Mouse (Mus musculus) forebrain, postnatal 0 days (tissue): ENCODE measurements around the gene Cela1. TPM values are rescaled to one million over a fixed set of nuclear protein-coding genes. Genes with fewer than 3 reads are reported as not detected.

Experiments
- ATAC-seq: fragments of 200-750 bp; cut with Nextera tagmentation; 2 replicates; pipeline ENCODE4 v1.8.0; 2017; ENCODE audit warnings: mild to moderate bottlenecking, moderate library complexity
- DNase-seq: peaks from one replicate; pipeline ENCODE4 v3.0.0-alpha.2; 2015
- H3K27ac ChIP-seq: fragments of 300-500 bp; sonication (generic); 2 replicates; pipeline ENCODE4 v1.5.1; 2014; ENCODE audit warnings: low read depth, mild to moderate bottlenecking, antibody characterized with exemption, low read length, moderate library complexity, mixed read lengths
- H3K27me3 ChIP-seq: fragments of 300-500 bp; sonication (generic); 2 replicates; pipeline ENCODE4 v1.6.1; 2014; ENCODE audit warnings: mild to moderate bottlenecking, low read length, mixed read lengths; ENCODE audit not compliant: insufficient read depth
- H3K36me3 ChIP-seq: fragments of 300-500 bp; sonication (generic); 2 replicates; pipeline ENCODE4 v1.6.1; 2014; ENCODE audit warnings: mild to moderate bottlenecking, moderate library complexity; ENCODE audit not compliant: insufficient read depth
- H3K4me1 ChIP-seq: fragments of 300-500 bp; sonication (generic); 2 replicates; pipeline ENCODE4 v1.6.1; 2014; ENCODE audit warnings: antibody characterized with exemption; ENCODE audit not compliant: insufficient read depth
- H3K4me2 ChIP-seq: fragments of 300-500 bp; sonication (generic); 2 replicates; pipeline ENCODE4 v1.6.1; 2014; ENCODE audit warnings: low read depth, mild to moderate bottlenecking, moderate library complexity
- H3K4me3 ChIP-seq: fragments of 300-500 bp; sonication (generic); 2 replicates; pipeline ENCODE4 v1.5.1; 2014; ENCODE audit warnings: low read depth, low read length, mixed read lengths
- H3K9ac ChIP-seq: fragments of 300-500 bp; sonication (generic); 2 replicates; pipeline ENCODE4 v1.6.1; 2014; ENCODE audit warnings: mild to moderate bottlenecking
- H3K9me3 ChIP-seq: fragments of 300-500 bp; sonication (generic); 2 replicates; pipeline ENCODE4 v1.6.1; 2016; ENCODE audit warnings: low read length
- CTCF ChIP-seq: sonication (generic); IDR thresholded peaks from 2 replicates; pipeline ENCODE4 v1.5.1; 2016; ENCODE audit warnings: antibody characterized with exemption, control low read depth, low read depth
- WGBS: fragments of 180-500 bp; shearing (Covaris S2); extraction: QIAGEN DNeasy Blood & Tissue Kit; methylation state at CpG from one replicate; pipeline ENCODE4 v1.1.7; 2014; 5-methylcytosine and 5-hydroxymethylcytosine counted together
- polyA plus RNA-seq: library from polyadenylated mRNA; unstranded; fragments of >200 nt; fragmentation: Nextera tagmentation; extraction: Ambion mirVana; gene quantifications from 2 replicates; pipeline ENCODE4 v1.2.1, GENCODE M21; 2015
- total RNA-seq: library from RNA; depleted of rRNA; stranded (reverse); fragments of >200 nt; gene quantifications from 2 replicates; pipeline ENCODE4 v1.2.3, GENCODE M21; 2014

Gene Cela1
- total and polyA plus RNA-seq, 2 experiments from 2014 or later: 0.81 to 5.1 TPM

DNA sequence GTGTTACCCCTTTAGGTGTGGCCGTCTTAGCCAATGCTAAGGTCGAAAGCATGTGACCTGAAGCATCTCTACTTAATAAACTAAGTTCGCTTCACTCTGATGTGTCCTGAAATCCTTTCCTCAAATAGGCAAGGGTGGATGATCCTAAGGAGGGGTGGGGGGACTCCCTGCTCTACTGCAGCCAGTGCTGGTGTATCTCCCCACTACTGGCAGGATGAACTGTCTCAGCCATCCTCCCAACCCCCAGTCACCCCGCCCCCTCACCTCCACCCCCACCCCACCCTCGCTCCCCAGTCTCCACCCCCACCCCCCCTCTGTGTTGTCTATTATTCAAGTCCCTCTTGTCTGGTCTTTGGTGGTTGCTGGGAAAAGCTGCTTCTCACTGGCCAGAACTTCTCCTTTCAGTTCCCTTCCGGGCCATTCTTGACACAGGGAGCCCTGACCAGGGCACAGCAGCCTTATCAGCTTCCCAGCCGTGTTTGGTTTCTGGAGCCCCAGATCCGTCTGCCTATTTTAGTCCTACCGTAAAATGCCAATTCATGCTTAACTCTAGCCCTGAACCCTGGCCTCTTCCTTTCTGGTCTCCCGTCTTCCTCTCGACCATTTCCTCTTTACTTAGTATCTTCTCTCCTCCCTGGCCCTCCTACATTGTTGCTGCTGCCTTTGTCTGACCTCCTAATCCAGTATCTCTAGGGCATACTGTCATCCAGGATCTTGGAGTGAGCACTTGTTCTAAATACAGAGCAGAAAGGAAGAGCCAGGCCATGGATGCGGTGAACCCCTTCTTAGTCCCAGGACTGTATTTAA lies 13.9 kb downstream of the Cela1 start:
- no peaks in the 10 kb centered on the region for H3K36me3 ChIP-seq
- no peak overlapping the region for H3K4me3 ChIP-seq
- H3K4me1 ChIP-seq: no peaks in the 10 kb centered on the region
- no peak overlapping the region for H3K4me2 ChIP-seq
- DNase-seq (no peak), ATAC-seq (no peak)
- H3K27ac ChIP-seq: no peak overlapping the region
- TF ChIP-seq CTCF: no peak
- H3K27me3 ChIP-seq: no peaks in the 10 kb centered on the region
- H3K9me3 ChIP-seq: no peaks in the 10 kb centered on the region
- 44% methylated on average over 12 of the region's 12 CpGs for WGBS
- no peak overlapping the region for H3K9ac ChIP-seq

DNA sequence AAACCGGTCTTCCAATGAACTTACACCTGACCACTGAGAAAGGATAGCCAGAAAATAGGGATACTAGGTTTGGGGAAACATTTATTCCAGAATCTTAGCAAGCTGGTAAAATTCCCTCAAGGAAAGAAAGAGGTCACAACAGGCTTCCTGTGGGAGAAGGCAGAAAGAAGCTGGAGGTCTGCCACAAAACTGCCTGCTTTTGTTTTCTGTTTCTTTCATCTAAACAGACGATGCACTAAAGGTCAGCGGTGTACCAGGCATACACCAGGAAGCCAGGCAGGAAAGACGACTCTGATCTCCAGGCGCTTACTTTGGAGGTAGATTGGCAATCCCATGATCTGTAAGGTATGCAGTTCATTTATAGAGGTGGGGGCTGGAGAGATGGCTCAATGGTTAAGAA lies 16.9 kb downstream of the Cela1 start:
- Histone ChIP-seq H3K36me3 (no peaks in the 10 kb centered on the region), H3K27ac (no peak overlapping the region), H3K4me1 (no peaks in the 10 kb centered on the region), H3K9me3 (no peaks in the 10 kb centered on the region), H3K27me3 (no peaks in the 10 kb centered on the region), H3K4me3 (no peak overlapping the region), H3K9ac (no peak overlapping the region), H3K4me2 (no peak overlapping the region)
- WGBS: 57% methylated on average over 5 of the region's 5 CpGs
- DNase-seq (no peak), ATAC-seq (no peak)
- no peak for TF ChIP-seq CTCF

DNA sequence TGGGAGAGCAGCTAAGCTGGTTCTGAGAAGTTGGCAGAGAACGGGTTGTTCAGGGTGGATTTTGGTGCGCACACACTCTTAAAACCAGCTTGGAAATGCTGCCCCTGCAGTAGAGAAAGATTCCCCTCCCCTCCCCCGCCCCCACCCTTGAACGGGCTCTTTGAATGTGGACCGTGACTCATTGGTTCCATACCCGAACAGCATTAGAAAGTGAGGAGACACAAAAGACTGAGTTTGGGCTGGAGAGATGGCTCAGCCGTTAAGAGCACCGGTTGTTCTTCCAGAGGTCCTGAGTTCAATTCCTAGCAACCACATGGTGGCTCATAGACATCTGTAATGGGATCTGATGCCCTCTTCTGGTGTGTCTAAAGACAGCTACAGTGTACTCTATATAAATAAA lies 17.7 kb downstream of the Cela1 start:
- Histone ChIP-seq H3K4me3 (no peak overlapping the region), H3K27me3 (no peaks in the 10 kb centered on the region), H3K36me3 (no peaks in the 10 kb centered on the region), H3K4me2 (no peak overlapping the region), H3K4me1 (no peaks in the 10 kb centered on the region), H3K9me3 (no peaks in the 10 kb centered on the region), H3K27ac (no peak overlapping the region), H3K9ac (no peak overlapping the region)
- no peak for TF ChIP-seq CTCF
- ATAC-seq: no peak
- DNase-seq: no peak
- WGBS: 78% methylated on average over 8 of the region's 8 CpGs

DNA sequence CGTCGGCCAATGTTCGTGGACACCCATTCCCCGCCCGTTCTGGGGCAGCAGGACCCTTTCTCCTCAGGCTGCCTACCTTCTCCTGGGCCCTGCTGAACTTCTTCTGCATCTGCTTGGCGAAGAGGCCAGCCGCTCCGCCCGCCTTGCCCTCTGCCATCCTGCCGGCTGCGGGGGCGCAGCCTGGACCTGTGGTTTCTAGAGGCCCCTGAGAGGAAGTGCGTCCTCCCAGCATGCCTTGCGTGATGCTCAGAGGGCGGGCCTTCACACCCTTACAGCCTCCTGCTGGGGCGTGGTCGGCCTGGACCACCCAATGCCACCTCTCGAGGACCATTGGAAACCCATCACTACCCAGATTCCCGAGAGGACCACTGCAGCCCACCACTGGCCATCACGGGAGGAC lies 18.4 kb downstream of the Cela1 start, which contains the start of gene Bin2:
Bin2 (minus strand) TSS at position 217 of the 400 bp plus-strand sequence.
- no peaks in the 10 kb centered on the region for H3K36me3 ChIP-seq
- DNase-seq: no peak
- WGBS: 92% methylated on average over 20 of the region's 20 CpGs
- TF ChIP-seq CTCF: no peak
- no peaks in the 10 kb centered on the region for H3K4me1 ChIP-seq
- no peak within 1 kb of the TSS for H3K4me3 ChIP-seq
- no peak within 1 kb of the TSS for H3K9ac ChIP-seq
- no peak within 1 kb of the TSS for H3K4me2 ChIP-seq
- no peaks in the 10 kb centered on the region for H3K9me3 ChIP-seq
- H3K27me3 ChIP-seq: no peaks in the 10 kb centered on the region
- no peak for ATAC-seq
- no peak within 1 kb of the TSS for H3K27ac ChIP-seq

DNA sequence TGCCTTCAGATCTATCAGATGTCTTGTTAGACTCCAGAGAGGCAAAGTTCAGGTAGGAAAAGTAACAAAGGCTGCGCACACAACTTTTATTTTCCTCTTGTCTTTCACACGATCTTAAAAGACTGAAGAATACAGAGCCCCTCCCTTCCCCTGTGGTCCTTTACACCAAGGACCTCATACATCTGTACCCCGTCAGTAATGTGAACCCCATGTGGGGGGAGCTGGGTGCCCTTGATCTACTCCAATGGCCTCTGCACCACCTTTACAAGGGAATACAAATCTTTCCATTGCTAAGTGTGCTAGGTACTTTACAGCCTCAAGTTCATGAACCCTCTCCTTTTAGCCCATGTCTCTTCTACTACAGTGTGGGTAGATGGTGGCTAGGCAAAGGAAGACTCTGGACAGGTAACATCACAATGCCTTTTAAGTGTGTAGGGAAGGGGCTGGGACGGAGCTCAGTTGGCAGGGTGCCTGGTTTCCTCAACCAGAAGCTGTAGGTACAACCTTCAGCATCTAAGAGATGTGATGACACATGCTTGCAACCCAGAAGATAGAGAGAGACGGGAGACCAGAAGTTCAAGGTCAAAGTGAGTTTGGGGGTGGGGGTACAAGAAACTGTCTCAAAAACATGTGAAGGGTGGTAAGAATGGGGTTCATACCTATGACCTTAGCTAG lies 19.7 kb downstream of the Cela1 start:
- Histone ChIP-seq H3K9ac (no peak overlapping the region), H3K27ac (no peak overlapping the region), H3K36me3 (no peaks in the 10 kb centered on the region), H3K4me1 (no peaks in the 10 kb centered on the region), H3K27me3 (no peaks in the 10 kb centered on the region), H3K9me3 (no peaks in the 10 kb centered on the region), H3K4me3 (no peak overlapping the region), H3K4me2 (no peak overlapping the region)
- ATAC-seq: no peak
- WGBS: 87% methylated on average over 5 of the region's 5 CpGs
- TF ChIP-seq CTCF: no peak
- DNase-seq: no peak

DNA sequence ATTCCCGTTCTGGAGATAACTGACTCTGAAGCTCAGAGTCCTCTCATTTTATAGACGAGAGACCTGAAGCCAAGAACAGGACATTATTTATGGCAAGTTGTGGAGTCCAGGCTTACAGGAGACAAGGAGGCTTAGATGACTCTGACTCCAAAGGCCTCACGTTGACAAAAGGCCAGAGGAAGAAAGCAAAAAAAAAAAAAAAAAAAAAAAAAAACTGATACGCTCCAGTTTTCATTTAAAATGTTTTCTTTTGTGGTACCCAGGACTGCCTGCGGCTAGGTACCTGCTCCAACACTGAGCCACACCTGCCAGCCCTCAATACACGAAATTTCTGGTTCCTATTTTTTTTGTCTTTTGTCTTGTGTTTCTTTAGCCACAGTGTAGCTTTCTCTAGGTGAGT lies 20.3 kb downstream of the Cela1 start:
- no peaks in the 10 kb centered on the region for H3K9me3 ChIP-seq

DNA sequence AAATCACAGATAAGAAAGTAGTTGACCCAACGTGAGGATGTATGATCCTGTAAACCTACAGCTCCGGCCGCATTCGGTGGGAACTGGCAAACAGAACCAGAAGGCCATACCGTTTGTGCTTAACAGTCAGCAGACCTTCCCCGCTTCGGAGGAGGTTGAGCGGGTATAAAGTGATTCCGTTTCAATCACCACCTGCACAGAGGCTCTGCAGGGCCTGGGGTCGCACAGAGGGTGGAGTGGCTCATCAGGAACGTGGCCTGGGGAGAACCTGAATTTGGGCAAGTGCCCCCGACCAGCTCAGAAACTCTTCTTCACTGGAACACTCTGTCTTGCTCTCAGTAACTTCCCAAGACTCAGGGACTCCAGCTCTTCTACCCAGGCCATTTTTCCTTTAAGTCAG lies 20.9 kb downstream of the Cela1 start:
- WGBS: 46% methylated on average over 12 of the region's 12 CpGs
- DNase-seq: no peak
- no peak overlapping the region for H3K4me3 ChIP-seq
- no peak for ATAC-seq
- no peak overlapping the region for H3K9ac ChIP-seq
- no peaks in the 10 kb centered on the region for H3K9me3 ChIP-seq
- no peaks in the 10 kb centered on the region for H3K4me1 ChIP-seq
- TF ChIP-seq CTCF: no peak
- no peaks in the 10 kb centered on the region for H3K27me3 ChIP-seq
- no peak overlapping the region for H3K27ac ChIP-seq
- H3K4me2 ChIP-seq: no peak overlapping the region
- H3K36me3 ChIP-seq: no peaks in the 10 kb centered on the region

More for the DNA sequence above, 20.3 kb downstream of the Cela1 start:
- Histone ChIP-seq H3K4me2 (no peak overlapping the region), H3K4me3 (no peak overlapping the region), H3K27ac (no peak overlapping the region), H3K9ac (no peak overlapping the region), H3K4me1 (no peaks in the 10 kb centered on the region), H3K36me3 (no peaks in the 10 kb centered on the region), H3K27me3 (no peaks in the 10 kb centered on the region)
- 70% methylated on average over 6 of the region's 6 CpGs for WGBS
- DNase-seq: no peak
- TF ChIP-seq CTCF: no peak
- ATAC-seq: no peak
